Mouse (Mus musculus): ENCODE measurements around the gene Scaf1.
A peak's percentile ranks its signal among the peaks of the same experiment; 100 is the strongest.
"Not testable (repeated sequence)": the region's sequence is repeated elsewhere in the genome, so short reads cannot be mapped to it uniquely, and the experiment has no call there.

Gene Scaf1

GRCm38 (mm10) chr7:45045741-45046140 is 29.6 kb upstream of the Scaf1 start:
- ATAC-seq (ENCODE audit: low TSS enrichment), result no peak

GRCm38 (mm10) chr7:45043307-45043706 is 27.1 kb upstream of the Scaf1 start:
- ATAC-seq (ENCODE audit: low TSS enrichment), result no peak

- ATAC-seq (ENCODE audit: low TSS enrichment), result no peak
These were observed 24.7 kb upstream of the Scaf1 start for GRCm38 (mm10) chr7:45040851-45041250.

- no peak for ATAC-seq (ENCODE audit: low TSS enrichment)
These were observed 22.2 kb upstream of the Scaf1 start for GRCm38 (mm10) chr7:45038411-45038810.

GRCm38 (mm10) chr7:45037720-45038361 is 21.7 kb upstream of the Scaf1 start:
- ATAC-seq (ENCODE audit: low TSS enrichment), result no peak

- ATAC-seq (ENCODE audit: low TSS enrichment), result no peak
These were observed 20.5 kb upstream of the Scaf1 start for GRCm38 (mm10) chr7:45036702-45037101.

GRCm38 (mm10) chr7:45035631-45036030 is 19.5 kb upstream of the Scaf1 start:
- no peak for ATAC-seq (ENCODE audit: low TSS enrichment)

- ATAC-seq (ENCODE audit: low TSS enrichment), result no peak
These were observed 17.7 kb upstream of the Scaf1 start for GRCm38 (mm10) chr7:45033722-45034359.

- ATAC-seq (ENCODE audit: low TSS enrichment), result no peak
These were observed 14.7 kb upstream of the Scaf1 start for GRCm38 (mm10) chr7:45030857-45031256.

GRCm38 (mm10) chr7:45029995-45030394 is 13.8 kb upstream of the Scaf1 start:
- ATAC-seq (ENCODE audit: low TSS enrichment), result no peak

GRCm38 (mm10) chr7:45028351-45028750 is 12.2 kb upstream of the Scaf1 start:
- no peak for ATAC-seq (ENCODE audit: low TSS enrichment)

- ATAC-seq (ENCODE audit: low TSS enrichment), result no peak
These were observed 11.6 kb upstream of the Scaf1 start for GRCm38 (mm10) chr7:45027761-45028160.

GRCm38 (mm10) chr7:45026256-45026655 is 10.1 kb upstream of the Scaf1 start:
- no peak for ATAC-seq (ENCODE audit: low TSS enrichment)

GRCm38 (mm10) chr7:45025601-45026220 is 9.5 kb upstream of the Scaf1 start:
- peak; percentile 14; the same call in 1 of the 2 replicates for ATAC-seq (ENCODE audit: low TSS enrichment)

GRCm38 (mm10) chr7:45024281-45025248 is 8.4 kb upstream of the Scaf1 start:
- ATAC-seq (ENCODE audit: low TSS enrichment), result no peak

GRCm38 (mm10) chr7:45023711-45024110 is 7.5 kb upstream of the Scaf1 start:
- ATAC-seq (ENCODE audit: low TSS enrichment), result not testable (repeated sequence)

GRCm38 (mm10) chr7:45020225-45020624 is 4.1 kb upstream of the Scaf1 start:
- ATAC-seq (ENCODE audit: low TSS enrichment), result no peak

GRCm38 (mm10) chr7:45019031-45019571 is 2.9 kb upstream of the Scaf1 start:
- no peak for ATAC-seq (ENCODE audit: low TSS enrichment)

GRCm38 (mm10) chr7:45017242-45018061 is 1.3 kb upstream of the Scaf1 start, which contains the start of gene Rras:
Rras (plus strand) TSS chr7:45017961.
- ATAC-seq (ENCODE audit: low TSS enrichment), result peak; percentile 76

- no peak for ATAC-seq (ENCODE audit: low TSS enrichment)
These were observed 598 bp upstream of the Scaf1 start for GRCm38 (mm10) chr7:45016761-45017160.
